Mouse (Mus musculus) retina, adult 2 months (tissue): ENCODE data around the gene Nckap5.

Experiments
- DNase-seq: peaks from one replicate; pipeline ENCODE4 v3.0.0-alpha.2; 2012; ENCODE audit warnings: low read depth, low spot score

The Nckap5 gene

DNA sequence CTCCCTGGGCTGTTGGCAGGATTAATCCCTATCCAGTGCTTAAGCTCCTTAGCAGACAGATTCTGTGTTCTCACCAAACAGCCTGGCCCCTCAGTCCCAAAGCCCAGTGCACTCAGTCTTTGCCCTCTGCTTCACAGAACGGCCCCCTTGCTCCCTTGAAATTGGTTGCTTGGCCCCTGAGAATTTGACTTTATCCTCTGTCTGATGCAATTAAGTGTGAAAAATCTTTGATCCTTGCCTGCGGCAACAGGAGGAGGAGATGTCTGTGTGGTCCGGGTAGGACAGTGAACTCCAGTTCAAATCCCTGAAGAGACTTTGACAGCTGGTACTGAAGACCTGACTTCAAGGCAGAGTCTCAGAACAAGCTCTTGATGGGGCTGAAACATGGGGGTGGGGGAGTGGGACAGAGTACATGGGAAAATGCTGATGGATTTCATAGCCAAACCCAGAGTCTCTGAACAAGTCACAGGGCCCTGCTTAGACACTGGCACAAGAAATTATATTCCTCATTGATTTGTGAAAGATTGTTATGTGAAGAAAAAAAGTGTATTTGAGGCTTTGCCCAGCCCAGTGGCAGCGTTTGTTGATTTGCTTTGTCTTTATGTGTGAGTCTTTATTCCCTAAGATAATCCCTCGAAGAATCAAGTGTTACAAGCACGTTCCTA lies 65.0 kb downstream of the Nckap5 start:
- DNase-seq: peak; percentile 44

DNA sequence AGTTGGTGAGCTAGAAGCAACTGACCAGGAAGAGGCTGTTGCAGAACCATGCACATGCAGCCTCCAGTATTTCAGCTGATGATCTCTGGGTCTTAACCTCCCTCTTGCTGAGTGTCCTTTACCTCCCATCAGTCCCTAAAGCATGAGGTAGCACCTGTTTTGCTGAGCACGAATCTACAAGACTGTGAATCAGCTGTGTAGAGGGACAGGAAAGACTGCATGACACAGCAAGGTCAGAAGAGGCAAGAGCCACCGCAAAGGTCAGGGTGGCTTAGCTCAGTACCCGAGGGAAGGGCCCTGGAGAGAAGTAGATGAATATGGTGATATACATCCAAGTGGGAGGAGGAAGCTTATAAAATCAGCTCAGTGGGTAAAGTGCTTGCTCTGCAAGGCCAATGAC lies 66.4 kb downstream of the Nckap5 start:
- no peak for DNase-seq

DNA sequence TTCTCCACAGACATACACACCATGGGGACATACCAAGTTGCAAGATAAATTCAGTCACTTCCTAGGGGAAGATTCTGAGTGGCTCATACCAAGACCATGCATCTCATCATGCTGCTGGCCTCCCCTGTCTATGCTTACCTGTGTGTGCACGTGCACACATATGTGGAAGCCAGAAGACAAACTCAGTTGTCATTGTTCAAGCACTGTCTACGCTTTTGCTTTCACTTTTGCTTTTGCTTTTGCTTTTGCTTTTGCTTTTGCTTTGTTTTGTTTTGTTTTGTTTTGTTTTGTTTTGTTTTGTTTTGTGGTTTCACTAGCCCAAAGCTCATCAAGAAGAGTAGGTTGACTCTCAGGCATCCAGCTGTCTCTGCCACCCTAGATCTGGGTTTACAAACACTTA lies 67.4 kb downstream of the Nckap5 start:
- no peak for DNase-seq

DNA sequence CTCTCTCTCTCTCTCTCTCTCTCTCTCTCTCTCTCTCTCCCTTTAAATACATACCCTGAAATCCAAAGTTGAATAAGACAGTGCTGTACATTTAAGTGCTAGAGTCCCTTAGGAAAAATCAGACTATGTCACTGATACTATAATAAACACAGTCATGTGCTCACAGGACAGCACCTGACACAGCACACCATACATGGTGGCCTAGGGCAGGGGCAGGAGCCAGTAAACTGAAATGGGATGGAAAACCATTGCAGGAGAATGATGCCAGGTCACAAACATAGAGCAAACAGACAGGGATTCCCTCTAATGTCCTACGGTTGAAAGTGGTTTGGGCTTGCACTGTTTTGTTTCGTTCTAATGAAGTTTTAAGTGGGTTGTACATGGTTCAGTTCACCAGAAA lies 70.2 kb downstream of the Nckap5 start:
- DNase-seq: no peak

DNA sequence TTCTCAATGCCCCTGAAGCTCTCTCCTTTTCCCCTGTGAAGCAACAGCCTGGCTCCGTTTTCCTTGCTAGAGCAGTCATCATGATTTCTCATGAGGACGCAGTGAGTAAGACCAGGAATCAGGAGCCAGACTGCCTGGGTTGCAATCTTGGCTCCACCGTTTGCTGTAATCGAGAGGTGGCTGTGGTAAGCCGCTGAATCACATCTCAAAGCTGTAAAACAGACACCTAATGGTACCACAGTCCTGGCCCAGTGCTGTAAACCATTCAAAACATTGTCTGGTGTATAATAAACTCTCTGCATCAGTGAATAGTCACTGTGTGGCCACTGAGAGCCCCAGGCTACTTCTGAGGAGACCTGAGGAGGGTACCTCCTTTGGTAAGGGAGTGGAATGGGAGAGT lies 74.9 kb downstream of the Nckap5 start:
- DNase-seq: no peak

DNA sequence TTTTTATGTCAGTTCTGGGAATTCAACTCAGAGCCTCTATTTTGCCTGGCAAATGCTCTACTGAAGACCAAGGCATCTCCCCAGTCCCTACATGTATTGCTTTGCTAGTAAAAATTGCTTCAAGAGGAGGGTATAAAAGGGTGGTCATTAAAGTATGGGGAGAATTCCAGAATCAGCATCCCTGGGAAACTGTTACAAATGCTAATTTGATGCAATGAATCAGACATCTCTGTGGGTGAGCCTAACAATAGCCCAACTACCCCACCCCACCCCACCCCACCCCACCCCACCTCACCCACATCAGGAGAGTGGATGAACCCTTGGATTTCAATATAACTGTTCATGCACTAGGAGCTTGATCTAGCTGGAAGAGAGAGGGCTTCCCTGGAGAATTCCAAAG lies 77.0 kb downstream of the Nckap5 start:
- DNase-seq: no peak

DNA sequence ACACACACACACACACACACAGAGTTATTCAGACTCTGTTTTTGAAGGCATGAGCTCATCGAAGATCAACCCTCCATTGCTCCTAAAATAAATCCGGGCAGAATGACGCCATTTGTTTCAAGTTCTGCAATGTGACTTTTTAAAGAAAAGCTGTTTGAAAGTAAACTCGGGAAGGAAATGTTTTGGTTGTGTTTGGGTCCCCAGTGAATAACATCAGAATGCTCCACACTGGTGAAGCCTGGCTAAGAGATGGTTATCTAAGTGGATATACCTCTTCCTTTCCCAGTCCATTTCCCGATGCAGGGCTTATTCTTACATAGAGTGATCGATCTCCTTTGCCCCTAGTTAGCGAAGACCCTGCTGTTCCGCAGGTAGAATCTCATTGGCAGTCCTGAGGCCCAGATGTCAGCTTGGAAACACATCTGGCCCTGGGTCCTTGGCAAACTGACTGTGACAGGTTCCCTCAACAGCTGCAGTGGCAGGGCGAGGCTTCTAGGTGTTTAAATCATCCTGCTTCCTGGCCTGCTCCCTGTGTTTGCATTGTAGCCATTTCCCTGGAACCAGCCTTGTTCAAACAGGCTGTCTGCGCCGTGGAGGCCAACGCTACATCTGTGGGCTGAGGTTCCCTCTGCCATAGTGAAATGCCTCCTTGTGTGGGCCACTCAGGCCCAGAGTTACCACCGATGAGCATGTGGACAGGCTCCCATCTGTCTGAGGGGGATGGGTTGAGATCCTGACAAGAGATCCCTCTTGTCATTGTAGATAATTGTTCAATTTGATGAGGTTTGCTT lies 78.2 kb downstream of the Nckap5 start:
- DNase-seq: no peak

DNA sequence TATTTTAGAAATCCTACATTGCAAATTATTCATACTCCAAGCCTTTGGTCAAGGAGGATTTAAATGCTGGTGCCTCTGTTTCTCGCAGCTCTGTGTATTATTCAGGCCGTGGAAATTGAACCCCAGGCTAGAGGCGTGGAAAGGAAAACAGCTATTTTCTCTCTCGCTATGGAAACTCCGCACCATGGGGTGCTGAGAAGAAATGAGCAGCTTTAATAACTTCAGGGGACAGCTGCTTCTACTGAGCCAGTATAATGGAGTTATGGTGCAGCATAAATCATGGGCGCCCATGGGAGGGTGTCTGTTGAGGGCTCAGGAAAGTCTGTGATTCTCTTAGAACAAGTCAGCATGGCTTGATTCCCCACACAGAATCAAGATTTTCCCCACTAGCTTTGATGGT lies 79.5 kb downstream of the Nckap5 start:
- DNase-seq: no peak

DNA sequence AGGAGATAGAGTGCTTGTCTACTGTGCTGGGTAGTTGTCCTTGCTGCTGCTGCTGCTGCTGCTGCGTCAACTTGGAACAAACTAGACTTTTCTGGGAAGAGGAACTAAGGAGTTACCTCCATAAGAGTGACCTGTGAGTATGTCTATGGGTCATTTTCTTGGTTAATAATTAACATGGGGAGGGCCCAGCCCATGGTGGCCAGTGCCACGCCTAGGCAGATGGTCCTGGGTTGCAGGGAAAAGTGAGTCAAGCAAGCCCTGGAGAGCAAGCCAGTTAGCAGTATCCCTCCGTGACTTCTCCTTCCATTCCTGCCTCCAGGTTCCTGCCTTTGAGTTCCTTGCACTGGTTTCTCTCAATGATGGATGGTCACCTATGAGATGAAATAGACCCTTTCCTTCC lies 80.4 kb downstream of the Nckap5 start:
- no peak for DNase-seq

DNA sequence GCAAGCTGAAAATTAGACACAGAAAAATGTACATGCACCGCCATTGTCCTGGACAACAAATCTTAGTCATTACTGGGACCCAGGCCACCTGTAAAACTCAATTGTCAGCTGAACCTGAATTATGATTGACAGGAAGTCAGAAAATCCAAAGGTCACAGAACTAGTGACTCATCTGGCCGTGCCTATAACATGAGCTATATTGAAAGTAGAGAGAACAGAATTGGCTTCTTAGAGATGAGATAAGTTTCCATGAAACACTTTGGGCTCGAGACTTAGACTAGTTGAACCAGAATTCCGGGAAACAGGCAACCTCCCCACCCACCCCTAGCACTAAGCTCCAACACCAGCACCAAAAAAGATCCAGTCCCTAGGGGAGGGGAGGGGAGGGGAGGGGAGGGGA lies 82.7 kb downstream of the Nckap5 start:
- no peak for DNase-seq

DNA sequence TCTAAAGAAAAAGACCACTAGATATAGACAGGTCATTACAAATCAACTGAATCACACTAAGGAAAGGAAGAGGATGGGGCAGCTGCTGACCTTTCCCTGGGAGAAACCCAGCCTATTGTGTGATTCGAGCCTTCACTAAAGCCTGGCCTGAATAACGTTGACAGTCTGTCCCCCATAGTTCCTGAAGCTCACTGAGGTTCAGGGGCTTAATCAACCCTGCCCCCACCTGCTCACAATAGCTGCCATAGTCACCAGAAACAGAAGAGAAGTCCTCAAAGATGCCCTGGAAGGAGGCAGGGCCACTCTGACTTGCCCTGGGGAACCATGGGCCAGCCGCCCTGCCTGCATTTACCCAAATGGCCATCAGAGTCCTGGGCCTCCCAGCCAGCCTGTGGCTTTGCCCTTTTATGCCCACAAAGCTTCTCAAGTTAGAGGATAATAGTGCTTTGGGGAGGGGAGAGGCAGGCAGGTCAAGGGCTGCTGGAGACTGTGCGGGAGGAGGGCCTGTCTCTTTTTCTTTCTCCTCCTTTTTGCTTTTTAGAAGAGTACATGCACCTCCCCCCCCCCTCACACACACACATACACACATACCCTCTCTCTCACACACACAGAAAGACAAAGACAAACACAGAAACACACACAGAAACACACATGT lies 85.0 kb downstream of the Nckap5 start:
- DNase-seq: no peak

DNA sequence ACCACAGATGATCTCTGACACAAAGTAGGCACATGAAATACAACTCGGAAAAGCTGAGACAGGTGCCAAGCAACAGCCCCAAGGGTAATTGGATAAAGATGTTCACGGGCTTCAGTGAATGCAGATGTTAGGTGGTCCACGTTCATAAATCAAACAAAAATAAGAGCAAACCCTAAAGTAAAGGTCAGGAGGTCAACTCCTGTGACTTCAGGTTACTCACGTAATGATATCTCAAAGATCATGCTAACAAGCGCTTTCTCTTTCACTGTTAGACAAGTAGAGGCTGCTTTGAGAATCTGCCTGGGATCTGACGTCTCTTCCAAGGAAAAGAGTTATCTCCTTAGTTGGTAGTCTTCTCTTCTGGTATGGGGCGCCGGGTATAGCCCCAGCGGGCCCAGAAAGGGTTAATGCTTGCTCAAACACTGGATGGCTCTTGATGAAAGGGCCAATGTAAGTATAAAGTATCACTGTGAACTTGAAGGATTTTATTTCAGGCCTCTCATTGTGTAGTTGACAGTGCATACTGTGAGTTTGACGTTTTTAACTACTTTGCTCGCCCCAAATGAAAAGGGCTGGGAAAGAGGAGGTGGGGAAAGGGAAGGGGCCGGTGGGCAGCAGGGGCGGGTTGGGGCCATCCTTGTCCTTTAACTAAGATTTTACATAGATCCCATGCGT lies 85.8 kb downstream of the Nckap5 start:
- DNase-seq: no peak

DNA sequence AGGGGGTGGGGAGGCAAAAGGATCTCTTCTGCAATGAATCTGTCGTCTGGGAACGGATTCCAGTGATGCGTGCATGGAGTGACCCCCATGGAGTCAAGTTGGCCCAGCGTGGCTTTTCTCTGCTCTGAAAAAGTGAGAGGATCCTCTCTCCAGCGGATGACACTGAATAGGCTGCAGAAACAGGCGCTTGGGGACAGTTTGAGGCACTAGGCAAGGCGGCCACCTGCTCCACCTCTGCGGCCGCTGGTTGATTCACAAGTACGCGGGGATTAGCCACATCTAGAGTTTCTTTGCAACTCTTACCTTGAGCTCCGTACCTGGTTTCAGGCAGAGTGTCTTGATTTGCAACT lies 92.3 kb downstream of the Nckap5 start:
- DNase-seq: no peak

DNA sequence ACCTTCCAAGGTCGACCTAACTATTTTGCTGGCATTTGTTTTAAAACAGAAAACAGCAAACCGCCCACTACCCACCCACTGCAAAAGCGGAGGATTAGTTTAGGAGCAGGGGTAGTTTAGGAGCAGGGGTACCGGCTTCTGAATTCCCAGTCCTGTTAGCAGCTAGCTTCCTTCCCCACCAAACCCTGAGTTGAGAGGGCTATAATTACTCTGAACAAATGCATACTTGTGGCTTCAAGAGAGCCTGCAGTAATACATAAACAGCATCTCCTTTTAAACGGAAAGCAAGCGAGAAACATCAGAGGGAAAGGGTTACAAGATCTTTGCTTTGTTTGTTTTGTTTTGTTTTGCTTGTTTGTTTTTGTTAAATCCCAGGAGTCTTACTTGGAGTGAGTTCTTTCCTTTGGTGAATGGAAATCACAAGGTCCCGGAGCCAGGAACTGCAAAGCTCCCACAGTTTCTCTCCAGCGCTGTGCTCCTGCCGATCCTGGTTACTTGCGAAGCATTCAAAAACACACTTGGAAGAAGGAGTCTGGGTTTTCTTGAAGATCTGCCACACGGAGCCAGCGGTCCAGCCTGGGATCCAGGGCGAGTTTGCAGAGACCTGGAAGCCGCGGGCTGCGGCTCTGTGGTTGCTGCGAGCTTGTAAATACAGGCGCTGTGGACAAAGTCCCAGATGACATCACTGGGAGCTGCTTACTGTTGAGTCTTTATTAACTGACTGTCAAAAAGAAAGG lies 92.9 kb downstream of the Nckap5 start:
- DNase-seq: no peak

DNA sequence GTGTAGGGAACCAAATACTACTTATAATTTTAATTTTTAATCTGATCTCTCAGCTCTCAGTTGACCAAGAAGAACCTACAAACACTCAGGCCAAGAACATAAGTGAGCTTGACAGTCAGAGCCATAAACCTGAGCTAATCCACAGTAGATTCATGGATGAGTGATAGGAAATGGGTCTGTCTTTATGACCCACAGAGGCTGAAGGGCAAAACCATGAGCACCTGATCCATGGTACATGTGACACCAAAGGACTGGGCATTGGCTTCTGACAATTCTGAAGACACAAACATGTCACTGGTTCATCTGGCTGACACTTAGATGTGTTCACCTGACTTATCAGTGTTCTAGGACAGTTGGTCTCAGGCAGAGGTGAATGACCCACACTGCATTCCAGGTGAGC lies 98.9 kb downstream of the Nckap5 start:
- no peak for DNase-seq

DNA sequence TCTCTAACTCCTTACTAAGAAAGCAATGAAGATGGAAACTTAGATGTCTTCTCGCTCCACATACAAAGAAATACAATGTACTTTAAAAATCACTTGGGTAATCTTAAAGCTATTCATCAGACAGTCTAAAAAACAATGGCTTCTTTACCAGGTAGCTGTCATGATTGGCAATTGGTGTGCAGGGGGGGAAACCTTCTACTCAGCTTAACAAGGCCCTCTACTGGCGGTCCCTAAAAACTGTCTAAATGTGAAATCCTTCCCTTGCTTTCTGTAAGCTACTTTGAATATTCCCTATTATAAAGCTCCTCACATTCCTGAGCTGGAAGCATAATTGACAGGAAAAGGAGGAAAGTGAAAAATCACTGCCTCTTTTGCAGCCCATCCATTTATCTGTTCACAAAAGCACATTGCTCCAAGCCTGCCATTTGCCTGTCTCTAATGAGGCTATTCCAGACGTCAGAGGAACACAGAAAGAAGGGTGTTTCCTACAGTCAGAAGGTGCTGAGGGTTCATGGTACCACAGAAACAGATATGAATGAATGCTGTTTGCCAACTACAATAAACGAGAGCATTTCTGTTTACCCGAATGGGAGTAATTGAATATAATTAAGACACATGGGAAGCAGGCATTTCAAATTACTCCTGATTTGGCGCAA lies 104.1 kb downstream of the Nckap5 start:
- no peak for DNase-seq

DNA sequence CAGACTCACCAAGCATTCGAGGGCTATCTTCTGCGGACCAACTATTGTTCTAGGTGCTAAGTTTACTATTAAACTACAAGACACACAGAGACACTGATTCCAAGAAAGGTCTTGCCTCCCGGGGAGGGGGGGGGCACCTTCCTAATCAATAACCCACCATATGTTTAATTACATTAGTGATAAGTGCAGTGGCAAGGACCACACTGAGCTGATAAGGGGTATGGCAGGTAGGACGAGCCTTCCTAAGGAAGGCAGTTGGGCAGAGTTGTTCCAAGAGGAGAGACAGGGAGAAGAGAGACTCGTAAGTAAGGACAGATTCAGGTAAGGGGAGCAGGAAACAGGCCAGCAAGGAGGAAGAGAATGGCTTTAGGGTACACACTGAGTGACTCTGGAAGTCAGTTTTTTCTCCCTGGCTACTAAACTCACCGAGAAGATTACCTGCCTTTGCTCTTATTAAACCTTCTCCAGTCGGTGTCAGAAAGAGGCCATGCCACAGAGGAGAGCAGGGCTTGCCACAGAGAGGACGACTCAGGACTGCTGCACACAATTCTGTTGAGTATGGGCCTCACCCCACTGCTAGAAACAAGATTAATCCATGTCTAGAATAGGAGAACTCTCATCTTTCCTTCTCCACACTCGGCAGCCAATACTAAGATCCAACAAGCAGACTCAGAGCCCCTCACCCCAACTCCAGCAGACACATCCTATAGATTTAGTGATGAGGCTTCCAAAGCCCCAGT lies 104.8 kb downstream of the Nckap5 start:
- DNase-seq: no peak

DNA sequence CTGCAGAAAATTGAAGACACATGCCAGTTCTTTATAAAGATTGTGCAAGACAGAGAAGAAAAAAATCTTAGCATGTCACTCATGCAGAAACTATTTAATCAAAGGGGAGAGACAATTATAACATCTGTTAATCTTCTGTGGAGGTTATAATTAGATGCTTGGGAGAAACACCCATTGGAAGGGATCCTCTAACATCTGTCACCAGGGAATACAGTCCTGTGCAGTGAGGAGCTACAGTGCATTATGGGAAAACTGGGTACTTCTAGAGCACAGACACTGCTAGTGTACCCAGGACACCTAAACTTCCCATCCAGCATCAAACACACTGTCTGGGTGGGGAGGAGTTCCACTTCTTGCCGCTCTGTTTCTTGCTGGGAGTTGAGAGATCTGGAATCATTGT lies 108.7 kb downstream of the Nckap5 start:
- no peak for DNase-seq

DNA sequence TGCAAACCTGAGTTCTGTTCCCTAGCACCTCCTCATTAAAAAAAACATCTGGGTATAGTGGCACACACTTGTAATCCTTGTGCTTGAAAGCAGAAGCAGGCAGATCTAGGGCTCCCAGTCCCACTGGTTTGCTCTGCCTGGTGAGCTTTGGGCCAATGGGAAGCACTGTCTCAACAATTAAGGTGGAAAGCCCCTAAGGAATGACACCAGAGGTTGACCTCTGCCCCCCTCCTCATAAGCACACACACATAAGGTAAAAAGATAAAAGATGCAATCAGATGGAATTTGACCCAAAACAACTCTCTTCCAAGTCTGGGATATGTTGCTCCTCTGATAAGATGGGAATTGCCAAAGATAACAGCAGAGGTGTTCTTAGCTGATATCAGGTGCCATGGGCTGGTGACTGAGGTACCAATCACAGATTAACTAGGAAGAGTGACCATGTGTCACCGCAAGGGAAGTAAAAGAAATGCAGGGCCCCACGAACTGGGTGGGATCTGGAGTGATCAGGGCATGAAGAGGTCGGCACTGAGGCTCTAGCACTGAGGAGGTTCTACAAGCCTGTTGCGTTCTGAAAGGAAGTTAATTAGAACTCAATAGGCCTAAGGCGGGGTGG lies 110.8 kb downstream of the Nckap5 start:
- no peak for DNase-seq

DNA sequence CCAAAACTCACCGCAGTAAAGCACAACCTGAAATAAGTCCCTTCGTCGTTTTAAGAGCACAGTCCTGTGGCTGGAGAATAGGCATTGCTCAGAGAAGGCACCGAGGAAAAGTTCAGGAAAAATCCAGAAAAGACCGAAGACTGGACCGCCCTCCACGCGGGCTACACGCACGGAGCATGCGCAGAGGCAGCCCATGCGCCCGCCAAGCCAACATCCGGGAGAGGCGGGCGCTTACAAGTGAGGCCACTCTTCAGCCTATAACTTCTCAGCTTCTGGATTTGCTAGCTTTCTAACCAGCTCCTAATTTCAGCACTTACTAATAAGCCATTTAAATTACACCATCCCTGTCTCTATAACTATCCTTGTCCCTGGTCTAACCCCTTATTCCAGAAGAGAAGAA lies 124.0 kb downstream of the Nckap5 start:
- DNase-seq: no peak
